Mouse (Mus musculus): ENCODE results near the gene Gstm5. TPM values are rescaled to one million over a fixed set of nuclear protein-coding genes. Genes with fewer than 3 reads are reported as not detected.
"Not testable (repeated sequence)": the region's sequence is repeated elsewhere in the genome, so short reads cannot be mapped to it uniquely, and the experiment has no call there.

The Gstm5 gene
- polyA plus RNA-seq, 1 experiment from 2014 or later = 260 TPM

DNA sequence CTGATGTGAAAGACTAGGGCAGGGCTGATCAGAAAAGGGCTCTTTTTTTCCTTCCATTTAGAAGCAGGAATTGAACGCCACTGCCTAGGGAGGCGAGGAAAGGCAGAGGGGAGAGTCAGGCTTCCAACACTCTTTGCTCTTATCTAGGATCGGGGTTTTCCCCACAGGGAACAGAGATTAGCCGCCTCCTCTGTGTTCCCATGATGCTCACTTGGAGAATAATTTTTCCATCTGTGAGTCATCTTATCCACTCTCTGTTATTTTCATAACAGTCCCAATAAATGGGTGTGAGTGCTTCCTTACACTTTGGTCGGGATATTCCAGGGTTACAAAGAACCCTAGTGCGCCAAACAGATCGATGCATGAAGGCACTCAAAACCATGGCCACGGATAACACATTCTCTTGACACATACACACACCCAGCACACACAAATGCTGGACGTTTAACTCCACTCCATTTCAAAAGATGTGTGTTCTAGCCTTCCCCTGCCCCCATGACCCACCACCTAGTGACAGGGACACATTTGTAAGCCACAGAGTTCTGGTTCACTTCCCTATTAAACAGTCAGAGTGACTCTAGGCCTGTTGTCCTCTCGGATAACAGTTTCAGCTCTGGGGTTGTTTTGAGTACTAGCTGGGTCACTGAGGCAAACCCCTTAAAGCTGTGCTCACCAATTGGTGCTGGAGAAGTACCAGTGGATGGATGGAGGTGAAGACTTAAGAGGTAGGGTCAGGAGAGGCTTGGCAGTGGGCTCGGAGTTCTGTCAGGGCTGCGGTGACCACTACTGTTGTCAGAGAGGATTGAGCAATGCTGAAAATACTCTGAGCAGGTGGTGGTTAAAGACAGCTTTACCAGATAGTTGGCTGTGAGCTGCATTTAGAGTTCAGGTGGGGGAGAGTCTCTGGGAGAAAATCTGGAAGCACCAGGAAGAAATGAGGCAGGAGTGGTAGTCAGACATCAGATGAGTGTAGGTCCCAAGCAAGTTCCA lies 17.6 kb upstream of the Gstm5 start:
- Histone ChIP-seq H3K9me3 (no peaks in the 10 kb centered on the region), H3K4me3 (no peak overlapping the region)
- 82% methylated on average over 12 of the region's 12 CpGs for WGBS

DNA sequence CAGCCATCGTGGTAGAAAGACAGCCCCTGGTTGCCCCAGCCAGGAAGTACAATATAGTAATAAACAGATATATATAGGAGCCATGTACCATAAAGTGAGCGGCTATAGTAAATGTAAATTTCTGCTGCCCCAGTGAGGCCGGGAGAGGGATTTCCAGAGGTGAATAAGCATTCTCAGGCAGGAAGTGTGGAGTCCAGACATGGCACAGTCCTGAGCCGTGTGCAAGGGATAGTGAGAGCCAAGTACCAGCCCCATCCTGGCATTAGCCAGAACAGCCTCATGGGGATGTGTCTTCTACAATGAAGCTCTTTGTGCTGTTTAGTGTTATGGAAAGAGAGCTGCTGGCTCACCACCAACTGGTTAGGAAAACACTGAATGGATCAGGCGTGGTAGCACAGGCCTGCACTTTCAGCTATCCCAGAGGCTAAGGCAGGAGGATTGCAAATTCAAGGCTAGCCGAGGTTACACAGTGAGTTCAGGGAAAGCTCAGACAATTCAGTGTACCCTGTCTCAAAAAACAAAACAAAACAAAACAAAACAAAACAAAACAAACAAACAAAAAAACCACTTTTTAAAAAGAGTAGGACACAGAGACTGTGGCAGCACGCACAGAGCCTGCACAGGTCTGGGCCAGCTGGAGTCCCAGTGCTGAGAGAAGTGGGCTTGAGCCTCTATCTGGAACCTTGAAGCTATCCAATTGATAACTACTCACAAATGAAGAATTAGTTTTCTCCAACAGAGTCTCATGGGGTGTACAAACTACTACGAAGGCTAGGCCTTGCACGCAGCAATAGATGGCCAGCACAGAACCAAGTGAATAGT lies 7.7 kb upstream of the Gstm5 start:
- 77% methylated on average over 9 of the region's 9 CpGs for WGBS

More for the DNA sequence above, 17.6 kb upstream of the Gstm5 start:
- Histone ChIP-seq H3K4me2 (replicated peaks) (no peak overlapping the region), H3K27ac (no peak overlapping the region), H3K4me1 (0 out of 2 replicates have a peak, but pooled peaks cover 2% of the 10 kb centered on the region), H3K36me3 (no peaks in the 10 kb centered on the region), H3K9ac (no peak overlapping the region), H3K27me3 (no peaks in the 10 kb centered on the region)
- no peak for ATAC-seq (ENCODE audit: low FRiP score, low read depth)

DNA sequence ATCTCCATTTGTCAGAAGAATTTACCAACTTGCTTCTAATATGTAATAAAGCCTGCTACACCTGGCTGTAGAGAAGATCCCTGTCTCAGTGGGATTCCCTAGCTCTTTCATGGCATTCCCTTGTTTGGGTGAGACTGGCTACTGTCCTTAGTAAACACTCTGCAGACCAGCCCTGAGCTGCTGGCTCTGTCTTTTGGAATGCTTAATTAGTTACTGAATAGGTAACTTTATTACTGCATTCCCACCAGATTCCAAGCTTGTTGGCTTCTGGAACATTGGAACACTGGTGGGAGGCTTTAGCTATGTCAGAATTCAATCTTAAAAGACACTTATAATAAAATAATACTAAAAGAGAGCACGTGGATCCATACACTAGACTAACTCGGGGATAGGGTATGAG lies 6.4 kb upstream of the Gstm5 start:
- H3K4me3 ChIP-seq; H3K27me3 ChIP-seq; H3K27ac ChIP-seq; H3K4me2 ChIP-seq (replicated peaks); ATAC-seq (ENCODE audit: low FRiP score, low read depth); H3K9ac ChIP-seq; H3K4me1 ChIP-seq; H3K9me3 ChIP-seq: not testable (repeated sequence)
- H3K36me3 ChIP-seq = peaks cover 17% of the 10 kb centered on the region; the same call in 1 of the 2 replicates
- WGBS = 90% methylated on average over 2 of the region's 2 CpGs

More for the DNA sequence above, 7.7 kb upstream of the Gstm5 start:
- Histone ChIP-seq H3K27ac (peak overlapping the region; percentile 39; the same call in 1 of the 2 replicates), H3K9me3 (no peaks in the 10 kb centered on the region), H3K4me2 (replicated peaks) (no peak overlapping the region), H3K36me3 (peaks cover 13% of the 10 kb centered on the region; the same call in 1 of the 2 replicates), H3K9ac (no peak overlapping the region), H3K4me1 (0 out of 2 replicates have a peak, but pooled peaks cover 7% of the 10 kb centered on the region), H3K4me3 (no peak overlapping the region), H3K27me3 (no peaks in the 10 kb centered on the region)
- ATAC-seq (ENCODE audit: low FRiP score, low read depth) = peak; percentile 88

- peak overlapping the region; percentile 88 for H3K9ac ChIP-seq
- H3K4me1 ChIP-seq = peaks cover 9% of the 10 kb centered on the region
- no peaks in the 10 kb centered on the region for H3K27me3 ChIP-seq
- no peaks in the 10 kb centered on the region for H3K9me3 ChIP-seq
- H3K4me2 ChIP-seq (replicated peaks) = peak overlapping the region; percentile 76
- ATAC-seq (ENCODE audit: low FRiP score, low read depth) = 0 out of 2 replicates have a peak, but pooled peaks have one; percentile 1
- no peak overlapping the region for H3K27ac ChIP-seq
- H3K4me3 ChIP-seq = peak overlapping the region; percentile 77
- peaks cover 45% of the 10 kb centered on the region for H3K36me3 ChIP-seq
- 12% methylated on average over 6 of the region's 6 CpGs for WGBS
Observed at GRCm38 (mm10) chr3:107895194-107895719, 364 bp upstream of the Gstm5 start.

DNA sequence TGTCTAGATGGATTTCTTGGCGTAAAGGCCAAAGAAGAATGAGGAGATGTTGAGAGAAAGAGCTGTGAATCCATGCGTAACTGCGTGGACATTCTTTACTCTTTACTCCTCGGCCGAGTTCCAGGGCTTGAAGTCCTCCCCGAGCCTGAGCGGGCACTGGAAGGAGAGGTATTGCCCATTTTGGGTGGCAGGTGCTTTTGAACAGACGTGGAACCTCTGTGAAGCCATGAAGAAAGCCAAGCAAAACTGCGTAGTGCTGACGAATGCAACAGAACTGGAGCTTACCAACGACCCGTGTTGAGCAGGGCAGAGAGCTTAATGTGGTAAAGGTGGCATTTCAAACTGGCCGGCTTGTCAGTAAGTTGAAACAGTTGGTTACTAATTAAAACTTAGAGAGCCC lies 3.1 kb downstream of the Gstm5 start:
- ATAC-seq (ENCODE audit: low FRiP score, low read depth) = no peak
- peaks cover 14% of the 10 kb centered on the region for H3K4me1 ChIP-seq
- 93% methylated on average over 13 of the region's 13 CpGs for WGBS

GRCm38 (mm10) chr3:107900955-107901673 lies 5.5 kb downstream of the Gstm5 start:
- ATAC-seq (ENCODE audit: low FRiP score, low read depth) = no peak
- peaks cover 10% of the 10 kb centered on the region for H3K4me1 ChIP-seq
- no peak overlapping the region for H3K4me3 ChIP-seq
- H3K36me3 ChIP-seq = peaks cover 28% of the 10 kb centered on the region
- no peaks in the 10 kb centered on the region for H3K27me3 ChIP-seq
- no peak overlapping the region for H3K27ac ChIP-seq
- WGBS = 49% methylated on average over 11 of the region's 11 CpGs
- no peaks in the 10 kb centered on the region for H3K9me3 ChIP-seq
- H3K9ac ChIP-seq = no peak overlapping the region
- H3K4me2 ChIP-seq (replicated peaks) = no peak overlapping the region

More for the DNA sequence above, 3.1 kb downstream of the Gstm5 start:
- no peak overlapping the region for H3K27ac ChIP-seq
- H3K9me3 ChIP-seq = no peaks in the 10 kb centered on the region
- H3K9ac ChIP-seq = no peak overlapping the region
- no peak overlapping the region for H3K4me2 ChIP-seq (replicated peaks)
- no peak overlapping the region for H3K4me3 ChIP-seq
- H3K27me3 ChIP-seq = no peaks in the 10 kb centered on the region
- peaks cover 28% of the 10 kb centered on the region for H3K36me3 ChIP-seq

- H3K4me3 ChIP-seq = no peak overlapping the region
- ATAC-seq (ENCODE audit: low FRiP score, low read depth) = no peak
- no peaks in the 10 kb centered on the region for H3K27me3 ChIP-seq
- H3K4me1 ChIP-seq = peaks cover 5% of the 10 kb centered on the region
- no peaks in the 10 kb centered on the region for H3K9me3 ChIP-seq
- no peaks in the 10 kb centered on the region for H3K36me3 ChIP-seq
- no peak overlapping the region for H3K4me2 ChIP-seq (replicated peaks)
- no peak overlapping the region for H3K27ac ChIP-seq
- WGBS = 51% methylated on average over 6 of the region's 6 CpGs
- H3K9ac ChIP-seq = no peak overlapping the region
Observed at GRCm38 (mm10) chr3:107905942-107906341, 10.3 kb downstream of the Gstm5 start.

- H3K36me3 ChIP-seq = no peaks in the 10 kb centered on the region
- H3K27ac ChIP-seq = no peak overlapping the region
- no peak overlapping the region for H3K4me3 ChIP-seq
- H3K4me1 ChIP-seq = no peaks in the 10 kb centered on the region
- H3K4me2 ChIP-seq (replicated peaks) = no peak overlapping the region
- 79% methylated on average over 15 of the region's 15 CpGs for WGBS
- H3K9ac ChIP-seq = no peak overlapping the region
- ATAC-seq (ENCODE audit: low FRiP score, low read depth) = no peak
- H3K9me3 ChIP-seq = no peaks in the 10 kb centered on the region
- H3K27me3 ChIP-seq = no peaks in the 10 kb centered on the region
Observed at GRCm38 (mm10) chr3:107916674-107917073, 21.1 kb downstream of the Gstm5 start.

DNA sequence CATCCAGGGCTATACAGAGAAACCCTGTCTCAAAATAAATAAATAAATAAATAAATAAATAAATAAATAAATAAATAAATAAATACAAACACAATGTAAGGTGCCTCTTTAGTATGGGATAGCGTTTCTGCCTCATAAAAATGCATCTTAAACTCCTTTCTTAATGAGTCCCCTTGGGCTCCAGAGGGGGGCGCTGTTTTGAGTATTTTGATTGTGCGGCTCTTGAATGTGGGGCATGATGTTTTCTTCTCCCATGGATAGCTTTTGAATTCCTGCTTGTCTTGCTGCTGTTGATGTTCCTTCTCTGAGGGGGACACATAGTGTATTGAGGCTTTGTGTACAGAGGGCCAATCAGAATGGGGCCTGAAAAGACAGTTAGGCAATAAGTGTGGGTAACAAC lies 21.5 kb downstream of the Gstm5 start:
- no peak for ATAC-seq (ENCODE audit: low FRiP score, low read depth)
- H3K36me3 ChIP-seq = no peaks in the 10 kb centered on the region
- 79% methylated on average over 3 of the region's 3 CpGs for WGBS

DNA sequence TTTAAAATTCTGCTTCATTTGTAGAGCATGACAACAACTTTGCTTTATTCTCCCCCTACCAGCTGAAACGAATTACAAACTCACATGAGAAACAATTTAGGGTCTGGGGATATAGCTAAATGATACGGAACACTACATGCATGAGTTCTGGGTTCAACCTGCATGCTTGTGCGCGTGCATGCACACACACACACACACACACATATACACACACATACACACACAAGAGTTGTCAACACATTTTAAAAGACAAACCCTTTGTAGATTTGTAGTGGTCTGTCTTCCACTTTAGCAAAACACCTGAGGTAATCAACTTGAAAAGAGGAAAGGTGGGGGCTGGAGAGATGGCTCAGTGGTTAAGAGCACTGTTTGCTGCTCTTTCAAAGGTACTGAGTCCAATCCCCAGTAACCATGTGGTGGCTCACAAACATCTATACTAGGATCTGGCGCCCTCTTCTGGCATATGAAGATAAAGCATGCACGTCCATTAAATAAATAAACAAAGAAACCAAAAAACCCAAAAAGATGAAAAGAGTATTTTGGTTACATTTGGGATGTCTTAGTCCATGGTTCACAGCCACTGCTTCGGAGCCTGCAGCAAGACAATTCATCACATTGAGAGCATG lies 22.3 kb downstream of the Gstm5 start:
- no peak overlapping the region for H3K9ac ChIP-seq
- ATAC-seq (ENCODE audit: low FRiP score, low read depth) = no peak
- WGBS = 54% methylated on average over 7 of the region's 7 CpGs

More for the DNA sequence above, 21.5 kb downstream of the Gstm5 start:
- Histone ChIP-seq H3K9me3 (no peaks in the 10 kb centered on the region), H3K4me2 (replicated peaks) (no peak overlapping the region), H3K9ac (no peak overlapping the region), H3K4me1 (no peaks in the 10 kb centered on the region), H3K27me3 (no peaks in the 10 kb centered on the region), H3K4me3 (no peak overlapping the region), H3K27ac (no peak overlapping the region)

GRCm38 (mm10) chr3:107920348-107920747 lies 24.7 kb downstream of the Gstm5 start:
- H3K27me3 ChIP-seq = no peaks in the 10 kb centered on the region
- H3K4me1 ChIP-seq = no peaks in the 10 kb centered on the region
- no peaks in the 10 kb centered on the region for H3K36me3 ChIP-seq
- H3K9me3 ChIP-seq = no peaks in the 10 kb centered on the region
- H3K4me3 ChIP-seq = no peak overlapping the region
- no peak overlapping the region for H3K4me2 ChIP-seq (replicated peaks)
- no peak overlapping the region for H3K27ac ChIP-seq
- no peak overlapping the region for H3K9ac ChIP-seq
- WGBS = 87% methylated on average over 5 of the region's 5 CpGs
- ATAC-seq (ENCODE audit: low FRiP score, low read depth) = no peak

More for the DNA sequence above, 22.3 kb downstream of the Gstm5 start:
- Histone ChIP-seq H3K4me1 (no peaks in the 10 kb centered on the region), H3K4me2 (replicated peaks) (no peak overlapping the region), H3K4me3 (no peak overlapping the region), H3K36me3 (no peaks in the 10 kb centered on the region), H3K27ac (no peak overlapping the region), H3K9me3 (no peaks in the 10 kb centered on the region), H3K27me3 (no peaks in the 10 kb centered on the region)
